Mouse (Mus musculus): ENCODE data around the gene Mtfmt. TPM values are rescaled to one million over a fixed set of nuclear protein-coding genes. Genes with fewer than 3 reads are reported as not detected.

Gene Mtfmt
- polyA plus RNA-seq, 1 experiment from 2014 or later = 22.0 TPM

- no peaks in the 10 kb centered on the region for H3K36me3 ChIP-seq (replicated peaks)
- 0% methylated on average over 3 of the region's 3 CpGs for WGBS
- no peaks in the 10 kb centered on the region for H3K9me3 ChIP-seq
- peak; percentile 44; the same call in 1 of the 2 replicates for ATAC-seq (ENCODE audit: low FRiP score)
- peaks cover 6% of the 10 kb centered on the region for H3K4me1 ChIP-seq
- H3K27me3 ChIP-seq = 0 out of 2 replicates have a peak, but pooled peaks cover 4% of the 10 kb centered on the region
- no peak overlapping the region for H3K4me3 ChIP-seq (replicated peaks)
- H3K9ac ChIP-seq = no peak overlapping the region
- H3K27ac ChIP-seq = no peak overlapping the region
- H3K4me2 ChIP-seq = no peak overlapping the region
Observed at GRCm38 (mm10) chr9:65432236-65432635, 3.3 kb upstream of the Mtfmt start.

GRCm38 (mm10) chr9:65434140-65434539 is 1.4 kb upstream of the Mtfmt start:
- H3K27ac ChIP-seq = no peak overlapping the region
- no peaks in the 10 kb centered on the region for H3K9me3 ChIP-seq

GRCm38 (mm10) chr9:65435211-65435610 is 371 bp upstream of the Mtfmt start:
- H3K9me3 ChIP-seq = no peaks in the 10 kb centered on the region
- peaks cover 6% of the 10 kb centered on the region for H3K4me1 ChIP-seq
- no peak overlapping the region; the same call in 1 of the 2 replicates for H3K4me3 ChIP-seq (replicated peaks)
- ATAC-seq (ENCODE audit: low FRiP score) = no peak
- 0 out of 2 replicates have a peak, but pooled peaks cover 4% of the 10 kb centered on the region for H3K27me3 ChIP-seq
- H3K9ac ChIP-seq = no peak overlapping the region
- no peak overlapping the region for H3K27ac ChIP-seq
- 75% methylated on average over 4 of the region's 4 CpGs for WGBS
- H3K4me2 ChIP-seq = no peak overlapping the region; the same call in 1 of the 2 replicates
- 0 out of 2 replicates have a peak, but pooled peaks cover 3% of the 10 kb centered on the region for H3K36me3 ChIP-seq (replicated peaks)

More at GRCm38 (mm10) chr9:65434140-65434539, 1.4 kb upstream of the Mtfmt start:
- Histone ChIP-seq H3K4me2 (no peak overlapping the region), H3K4me1 (peaks cover 6% of the 10 kb centered on the region), H3K4me3 (replicated peaks) (no peak overlapping the region), H3K36me3 (replicated peaks) (0 out of 2 replicates have a peak, but pooled peaks cover 2% of the 10 kb centered on the region), H3K9ac (no peak overlapping the region), H3K27me3 (0 out of 2 replicates have a peak, but pooled peaks cover 4% of the 10 kb centered on the region)
- ATAC-seq (ENCODE audit: low FRiP score) = no peak
- 58% methylated on average over 5 of the region's 5 CpGs for WGBS

DNA sequence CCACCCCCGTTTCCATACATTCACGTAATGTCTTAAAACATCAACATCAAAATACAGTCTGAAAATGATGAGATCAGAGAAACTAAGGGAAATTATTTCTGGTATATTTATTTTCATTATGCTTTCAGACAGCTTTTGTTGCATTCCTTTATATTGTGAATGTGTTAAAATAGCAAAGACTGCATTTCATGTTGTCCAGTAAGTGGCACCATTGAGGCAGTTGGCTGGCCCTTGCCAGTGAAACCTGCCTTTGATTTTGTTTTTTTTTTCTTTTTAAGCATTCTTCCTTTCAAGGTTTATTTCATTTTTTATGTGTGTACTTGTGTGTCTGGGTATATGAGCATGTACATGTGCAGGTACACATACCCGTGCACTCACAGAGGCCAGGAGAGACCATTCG is 9.1 kb downstream of the Mtfmt start:
- no peak overlapping the region for H3K4me3 ChIP-seq (replicated peaks)
- no peaks in the 10 kb centered on the region for H3K27me3 ChIP-seq
- WGBS = 97% methylated on average over 4 of the region's 4 CpGs
- ATAC-seq (ENCODE audit: low FRiP score) = no peak
- no peaks in the 10 kb centered on the region for H3K9me3 ChIP-seq
- H3K4me2 ChIP-seq = no peak overlapping the region
- no peaks in the 10 kb centered on the region for H3K4me1 ChIP-seq
- H3K9ac ChIP-seq = no peak overlapping the region
- H3K36me3 ChIP-seq (replicated peaks) = peaks cover 60% of the 10 kb centered on the region
- no peak overlapping the region for H3K27ac ChIP-seq

DNA sequence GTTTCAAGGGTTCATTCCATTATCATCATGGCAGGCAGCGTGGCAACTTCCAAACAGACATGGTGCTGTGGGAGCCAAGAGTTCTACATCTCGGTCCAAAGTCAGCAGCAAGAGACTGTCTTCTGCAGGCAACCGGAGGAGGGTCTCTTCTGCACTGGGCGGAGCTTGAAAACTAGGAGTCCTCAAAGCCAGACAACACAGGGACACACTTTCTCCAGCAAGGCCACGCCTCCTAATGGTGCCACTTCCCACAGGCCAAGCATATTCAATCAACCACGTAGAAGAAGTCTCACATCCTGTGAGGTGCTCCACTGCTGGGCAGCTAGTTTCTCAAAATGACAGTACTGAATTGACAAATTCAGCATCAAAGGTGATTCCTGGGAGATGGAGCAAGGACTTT is 12.4 kb downstream of the Mtfmt start:
- ATAC-seq (ENCODE audit: low FRiP score) = no peak
- Histone ChIP-seq H3K4me1 (no peaks in the 10 kb centered on the region), H3K36me3 (replicated peaks) (peaks cover 69% of the 10 kb centered on the region), H3K4me2 (no peak overlapping the region), H3K27me3 (no peaks in the 10 kb centered on the region), H3K9me3 (no peaks in the 10 kb centered on the region), H3K9ac (no peak overlapping the region), H3K27ac (no peak overlapping the region), H3K4me3 (replicated peaks) (no peak overlapping the region)
- 89% methylated on average over 6 of the region's 6 CpGs for WGBS

DNA sequence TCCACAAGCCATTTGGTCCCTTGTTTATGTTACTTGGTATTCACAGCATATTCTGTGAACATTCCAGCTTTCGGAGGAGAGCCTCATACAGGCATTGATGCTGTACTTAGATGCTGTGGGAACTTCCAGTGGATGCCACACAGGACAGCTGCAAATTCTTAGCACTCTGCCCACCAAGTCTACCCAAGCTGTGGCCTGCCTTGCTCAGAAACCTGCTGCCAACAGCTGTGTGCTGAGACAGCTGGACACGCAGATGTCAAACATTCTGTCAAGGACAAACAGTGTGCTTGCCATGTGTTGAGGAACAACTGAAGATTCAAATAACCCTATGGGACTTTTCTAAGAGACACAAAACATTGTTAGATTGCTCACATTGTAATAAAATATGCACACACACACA is 23.4 kb downstream of the Mtfmt start:
- H3K4me2 ChIP-seq = no peak overlapping the region
- H3K27me3 ChIP-seq = no peaks in the 10 kb centered on the region
- ATAC-seq (ENCODE audit: low FRiP score) = no peak
- no peaks in the 10 kb centered on the region for H3K9me3 ChIP-seq
- H3K36me3 ChIP-seq (replicated peaks) = no peaks in the 10 kb centered on the region
- peaks cover 23% of the 10 kb centered on the region for H3K4me1 ChIP-seq
- H3K9ac ChIP-seq = no peak overlapping the region; the same call in 1 of the 2 replicates
- no peak overlapping the region for H3K27ac ChIP-seq
- H3K4me3 ChIP-seq (replicated peaks) = no peak overlapping the region
- 93% methylated on average over 2 of the region's 2 CpGs for WGBS

GRCm38 (mm10) chr9:65460198-65460597 is 24.6 kb downstream of the Mtfmt start:
- Histone ChIP-seq H3K4me3 (replicated peaks) (peak overlapping the region; percentile 87), H3K4me2 (peak overlapping the region; percentile 64), H3K27ac (peak overlapping the region; percentile 83), H3K4me1 (peaks cover 23% of the 10 kb centered on the region), H3K36me3 (replicated peaks) (peaks cover 1% of the 10 kb centered on the region; the same call in 1 of the 2 replicates), H3K9ac (0 out of 2 replicates have a peak overlapping the region, but pooled peaks have one; percentile 29), H3K27me3 (no peaks in the 10 kb centered on the region), H3K9me3 (no peaks in the 10 kb centered on the region)
- ATAC-seq (ENCODE audit: low FRiP score) = peak; percentile 11; the same call in 1 of the 2 replicates
- 35% methylated on average over 3 of the region's 3 CpGs for WGBS

DNA sequence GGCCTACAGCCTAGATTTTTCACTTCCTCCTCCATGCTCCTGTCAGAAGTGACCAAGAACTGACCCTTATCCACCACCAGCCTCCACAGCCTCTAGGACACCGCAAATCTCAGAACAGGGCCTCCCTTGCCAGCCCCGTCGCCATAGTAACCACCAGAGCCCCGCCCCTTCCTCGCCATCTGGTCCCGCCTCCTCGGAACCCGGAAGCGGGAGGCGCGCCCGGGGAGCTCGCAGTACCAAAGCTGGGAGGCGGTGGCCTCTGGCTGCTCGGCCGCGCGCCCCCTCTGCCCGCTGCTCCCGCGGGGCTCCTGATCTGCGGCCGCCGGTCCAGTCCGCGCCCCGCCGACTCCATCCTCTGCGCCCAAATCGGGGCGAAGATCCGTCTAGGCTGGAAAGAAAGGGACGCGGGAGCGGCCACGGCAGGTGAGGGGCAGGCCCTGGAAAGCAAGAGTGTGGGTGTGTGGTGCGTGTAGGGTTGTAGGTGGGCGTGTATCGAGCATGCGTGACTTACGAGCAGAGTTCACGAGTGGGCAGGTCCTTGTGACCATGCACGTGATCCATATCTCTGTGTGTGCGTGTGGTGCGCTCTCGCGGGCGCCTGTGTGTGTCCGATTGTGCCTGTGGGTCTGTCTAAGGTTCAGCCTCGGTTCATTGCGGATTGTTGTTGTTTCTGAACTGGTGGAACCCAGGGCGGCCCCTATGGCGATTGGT is 25.3 kb downstream of the Mtfmt start, which contains the start of gene Spg21:
Gene Spg21 (plus strand): TSS at position 216 of the 711 bp plus-strand sequence.
- peak; percentile 98 for ATAC-seq (ENCODE audit: low FRiP score)
- peak within 1 kb of the TSS; percentile 83 for H3K27ac ChIP-seq
- peak within 1 kb of the TSS; percentile 87 for H3K4me3 ChIP-seq (replicated peaks)
- H3K4me1 ChIP-seq = peaks cover 23% of the 10 kb centered on the region
- no peaks in the 10 kb centered on the region for H3K9me3 ChIP-seq
- H3K27me3 ChIP-seq = no peaks in the 10 kb centered on the region
- H3K4me2 ChIP-seq = peak within 1 kb of the TSS; percentile 64
- H3K36me3 ChIP-seq (replicated peaks) = peaks cover 8% of the 10 kb centered on the region
- H3K9ac ChIP-seq = peak within 1 kb of the TSS; percentile 89
- under 1% methylated on average over 53 of the region's 53 CpGs for WGBS

DNA sequence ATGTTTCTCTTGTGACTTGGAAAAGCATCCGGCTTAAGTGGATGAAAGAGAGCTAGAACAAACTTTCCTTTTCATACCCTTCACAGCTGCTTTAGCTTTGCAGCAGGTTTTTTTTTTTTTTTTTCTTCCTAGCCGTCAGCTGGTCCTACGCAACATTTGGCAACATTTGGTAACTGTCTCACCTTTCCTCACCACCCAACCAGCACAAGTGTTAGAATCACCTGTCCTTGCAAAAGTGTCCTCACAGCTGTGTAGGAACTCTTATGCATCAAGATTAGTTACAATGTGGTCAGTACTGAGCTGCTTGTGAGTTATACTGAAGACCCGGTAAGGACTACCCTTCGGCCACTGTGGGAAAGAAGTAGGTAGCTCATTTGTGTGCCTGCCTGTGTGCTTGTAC is 27.0 kb downstream of the Mtfmt start:
- Histone ChIP-seq H3K36me3 (replicated peaks) (peaks cover 18% of the 10 kb centered on the region), H3K4me2 (no peak overlapping the region), H3K4me1 (peaks cover 23% of the 10 kb centered on the region), H3K9me3 (no peaks in the 10 kb centered on the region), H3K9ac (no peak overlapping the region), H3K27ac (no peak overlapping the region), H3K4me3 (replicated peaks) (no peak overlapping the region), H3K27me3 (no peaks in the 10 kb centered on the region)
- whole genome bisulfite sequencing = 84% methylated on average over 5 of the region's 5 CpGs
- no peak for ATAC-seq (ENCODE audit: low FRiP score)

DNA sequence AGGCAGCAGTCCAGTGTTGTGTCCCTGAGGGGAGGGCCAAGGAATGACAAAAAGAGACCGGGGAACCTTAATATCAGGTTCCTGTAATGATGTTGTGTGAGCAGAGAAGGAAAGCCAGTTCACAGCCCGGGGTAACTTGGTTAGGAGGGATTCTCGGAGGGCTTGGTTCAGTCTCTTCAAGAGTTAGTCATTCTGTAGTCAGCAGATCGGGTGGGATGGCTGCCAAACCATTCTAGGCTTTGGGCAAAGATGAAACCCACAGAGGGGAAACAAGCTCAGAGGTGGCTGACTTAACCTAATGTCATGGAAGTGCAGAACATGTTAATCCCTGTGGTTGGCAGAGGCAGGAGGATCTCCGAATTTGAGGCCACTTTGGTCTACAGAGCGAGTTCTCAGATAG is 28.6 kb downstream of the Mtfmt start:
- no peak overlapping the region for H3K9ac ChIP-seq
- 96% methylated on average over 6 of the region's 6 CpGs for WGBS
- no peak overlapping the region for H3K27ac ChIP-seq
- no peak overlapping the region for H3K4me2 ChIP-seq
- no peaks in the 10 kb centered on the region for H3K9me3 ChIP-seq
- H3K4me3 ChIP-seq (replicated peaks) = no peak overlapping the region
- peaks cover 28% of the 10 kb centered on the region for H3K36me3 ChIP-seq (replicated peaks)
- H3K27me3 ChIP-seq = no peaks in the 10 kb centered on the region
- no peak for ATAC-seq (ENCODE audit: low FRiP score)
- peaks cover 23% of the 10 kb centered on the region for H3K4me1 ChIP-seq

GRCm38 (mm10) chr9:65465241-65465640 is 29.7 kb downstream of the Mtfmt start:
- no peak overlapping the region for H3K9ac ChIP-seq
- peaks cover 38% of the 10 kb centered on the region for H3K36me3 ChIP-seq (replicated peaks)
- no peaks in the 10 kb centered on the region for H3K9me3 ChIP-seq
- no peak for ATAC-seq (ENCODE audit: low FRiP score)
- H3K4me3 ChIP-seq (replicated peaks) = no peak overlapping the region
- H3K27ac ChIP-seq = no peak overlapping the region
- peaks cover 22% of the 10 kb centered on the region for H3K4me1 ChIP-seq
- no peaks in the 10 kb centered on the region for H3K27me3 ChIP-seq
- WGBS = 82% methylated on average over 2 of the region's 2 CpGs
- H3K4me2 ChIP-seq = no peak overlapping the region

GRCm38 (mm10) chr9:65467686-65468085 is 32.1 kb downstream of the Mtfmt start:
- peaks cover 50% of the 10 kb centered on the region for H3K36me3 ChIP-seq (replicated peaks)
- no peak overlapping the region for H3K27ac ChIP-seq
- whole genome bisulfite sequencing = 79% methylated on average over 11 of the region's 11 CpGs
- no peak overlapping the region for H3K4me2 ChIP-seq
- H3K9ac ChIP-seq = no peak overlapping the region
- no peaks in the 10 kb centered on the region for H3K9me3 ChIP-seq
- H3K27me3 ChIP-seq = no peaks in the 10 kb centered on the region
- ATAC-seq (ENCODE audit: low FRiP score) = no peak
- peaks cover 8% of the 10 kb centered on the region for H3K4me1 ChIP-seq
- no peak overlapping the region for H3K4me3 ChIP-seq (replicated peaks)

- ATAC-seq (ENCODE audit: low FRiP score) = no peak
- H3K36me3 ChIP-seq (replicated peaks) = peaks cover 65% of the 10 kb centered on the region
Observed at GRCm38 (mm10) chr9:65472769-65473168, 37.2 kb downstream of the Mtfmt start.

More at GRCm38 (mm10) chr9:65472769-65473168, 37.2 kb downstream of the Mtfmt start:
- Histone ChIP-seq H3K9me3 (no peaks in the 10 kb centered on the region), H3K27ac (no peak overlapping the region), H3K4me3 (replicated peaks) (no peak overlapping the region), H3K4me1 (0 out of 2 replicates have a peak, but pooled peaks cover 4% of the 10 kb centered on the region), H3K9ac (no peak overlapping the region), H3K27me3 (no peaks in the 10 kb centered on the region; the same call in 1 of the 2 replicates), H3K4me2 (no peak overlapping the region)
- 95% methylated on average over 4 of the region's 4 CpGs for WGBS

All from forebrain, embryonic 12.5 days (tissue).